Mouse (Mus musculus) forebrain, embryonic 12.5 days (tissue): ENCODE measurements around the gene Tomm22. TPM values are rescaled to one million over a fixed set of nuclear protein-coding genes. Genes with fewer than 3 reads are reported as not detected.
A peak's percentile ranks its signal among the peaks of the same experiment; 100 is the strongest.
"Not testable (repeated sequence)": the region's sequence is repeated elsewhere in the genome, so short reads cannot be mapped to it uniquely, and the experiment has no call there.

Experiments used
- ATAC-seq: fragments of 200-750 bp; cut with Nextera tagmentation; 2 replicates; pipeline ENCODE4 v1.8.0; 2017; ENCODE audit warnings: moderate TSS enrichment; ENCODE audit not compliant: low FRiP score
- H3K27ac ChIP-seq: fragments of 300-500 bp; sonication (generic); 2 replicates; pipeline ENCODE4 v1.5.1; 2016; ENCODE audit warnings: mild to moderate bottlenecking
- H3K27me3 ChIP-seq: fragments of 300-500 bp; sonication (generic); 2 replicates; pipeline ENCODE4 v1.6.1; 2016; ENCODE audit warnings: mild to moderate bottlenecking
- H3K36me3 ChIP-seq: fragments of 300-500 bp; sonication (generic); replicated peaks from 2 replicates; pipeline ENCODE4 v1.6.1; 2016; ENCODE audit warnings: mild to moderate bottlenecking
- H3K4me1 ChIP-seq: fragments of 300-500 bp; sonication (generic); 2 replicates; pipeline ENCODE4 v1.6.1; 2016
- H3K4me2 ChIP-seq: fragments of 300-500 bp; sonication (generic); 2 replicates; pipeline ENCODE4 v1.6.1; 2016; ENCODE audit warnings: mild to moderate bottlenecking, moderate library complexity
- H3K4me3 ChIP-seq: fragments of 300-500 bp; sonication (generic); replicated peaks from 2 replicates; pipeline ENCODE4 v1.5.1; 2016; ENCODE audit warnings: mild to moderate bottlenecking
- H3K9ac ChIP-seq: fragments of 300-500 bp; sonication (generic); 2 replicates; pipeline ENCODE4 v1.6.1; 2016; ENCODE audit warnings: mild to moderate bottlenecking
- H3K9me3 ChIP-seq: fragments of 300-500 bp; sonication (generic); 2 replicates; pipeline ENCODE4 v1.6.1; 2016
- WGBS: fragments of 180-500 bp; shearing (Covaris S2); methylation state at CpG from one replicate; pipeline ENCODE4 v1.1.7; 2016; 5-methylcytosine and 5-hydroxymethylcytosine counted together
- polyA plus RNA-seq: library from polyadenylated mRNA; unstranded; fragments of >200 nt; fragmentation: Nextera tagmentation; extraction: Ambion mirVana; gene quantifications from 2 replicates; pipeline ENCODE4 v1.2.1, GENCODE M21; 2016

Tomm22 gene
- polyA plus RNA-seq, 1 experiment from 2014 or later = 266 TPM

DNA sequence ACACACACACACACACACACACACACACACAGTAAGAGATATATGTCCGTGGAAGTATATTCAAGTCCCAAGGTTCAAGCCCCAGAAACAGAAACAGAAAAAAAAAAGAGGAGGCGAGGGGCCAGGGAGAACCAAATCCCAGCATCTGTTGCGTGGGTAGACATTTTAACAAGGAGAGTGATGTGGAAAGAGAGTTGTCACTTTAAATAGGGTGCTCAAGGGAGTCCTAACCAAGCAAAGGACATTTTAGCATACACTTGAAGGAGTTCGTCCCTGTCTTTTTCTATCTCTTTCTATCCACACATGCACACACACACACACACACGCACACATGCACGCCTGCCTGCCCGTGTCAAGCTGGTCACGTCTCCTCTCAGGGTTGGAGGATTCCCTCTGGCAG is 6.0 kb upstream of the Tomm22 start:
- H3K27me3 ChIP-seq = no peaks in the 10 kb centered on the region
- H3K4me3 ChIP-seq = no peak overlapping the region
- no peak overlapping the region for H3K4me2 ChIP-seq
- no peaks in the 10 kb centered on the region for H3K9me3 ChIP-seq
- peaks cover 5% of the 10 kb centered on the region for H3K4me1 ChIP-seq
- 95% methylated on average over 8 of the region's 8 CpGs for WGBS
- no peak for ATAC-seq
- no peak overlapping the region for H3K27ac ChIP-seq
- H3K9ac ChIP-seq = no peak overlapping the region
- peaks cover 37% of the 10 kb centered on the region for H3K36me3 ChIP-seq

GRCm38 (mm10) chr15:79669195-79669594 is 1.5 kb upstream of the Tomm22 start:
- H3K4me2 ChIP-seq = no peak overlapping the region
- H3K9me3 ChIP-seq = no peaks in the 10 kb centered on the region
- peaks cover 44% of the 10 kb centered on the region for H3K36me3 ChIP-seq
- no peak overlapping the region for H3K9ac ChIP-seq
- 78% methylated on average over 10 of the region's 10 CpGs for WGBS
- ATAC-seq = no peak
- H3K27ac ChIP-seq = no peak overlapping the region
- no peaks in the 10 kb centered on the region for H3K27me3 ChIP-seq
- H3K4me1 ChIP-seq = peaks cover 6% of the 10 kb centered on the region
- no peak overlapping the region for H3K4me3 ChIP-seq

DNA sequence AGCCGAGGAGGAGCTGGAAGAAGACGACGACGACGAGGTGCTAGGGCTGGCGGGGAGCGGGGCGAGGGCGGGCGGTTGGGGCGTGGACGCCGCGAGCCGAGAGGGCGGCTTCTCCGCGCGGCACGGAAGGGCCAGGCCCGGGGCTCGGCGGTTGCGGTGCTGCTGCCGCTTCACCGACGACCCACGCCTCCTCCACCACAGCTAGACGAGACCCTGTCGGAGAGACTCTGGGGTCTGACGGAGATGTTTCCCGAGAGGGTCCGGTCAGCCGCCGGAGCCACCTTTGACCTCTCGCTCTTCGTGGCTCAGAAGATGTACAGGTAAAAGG is 275 bp downstream of the Tomm22 start:
- Histone ChIP-seq H3K27ac (0 out of 2 replicates have a peak overlapping the region, but pooled peaks have one; percentile 36), H3K27me3 (no peaks in the 10 kb centered on the region), H3K4me3 (peak overlapping the region; percentile 94), H3K4me2 (peak overlapping the region; percentile 90), H3K9ac (peak overlapping the region; percentile 87), H3K9me3 (no peaks in the 10 kb centered on the region), H3K4me1 (peaks cover 6% of the 10 kb centered on the region), H3K36me3 (peaks cover 56% of the 10 kb centered on the region)
- under 1% methylated on average over 37 of the region's 37 CpGs for WGBS
- ATAC-seq = peak; percentile 73; the same call in 1 of the 2 replicates

DNA sequence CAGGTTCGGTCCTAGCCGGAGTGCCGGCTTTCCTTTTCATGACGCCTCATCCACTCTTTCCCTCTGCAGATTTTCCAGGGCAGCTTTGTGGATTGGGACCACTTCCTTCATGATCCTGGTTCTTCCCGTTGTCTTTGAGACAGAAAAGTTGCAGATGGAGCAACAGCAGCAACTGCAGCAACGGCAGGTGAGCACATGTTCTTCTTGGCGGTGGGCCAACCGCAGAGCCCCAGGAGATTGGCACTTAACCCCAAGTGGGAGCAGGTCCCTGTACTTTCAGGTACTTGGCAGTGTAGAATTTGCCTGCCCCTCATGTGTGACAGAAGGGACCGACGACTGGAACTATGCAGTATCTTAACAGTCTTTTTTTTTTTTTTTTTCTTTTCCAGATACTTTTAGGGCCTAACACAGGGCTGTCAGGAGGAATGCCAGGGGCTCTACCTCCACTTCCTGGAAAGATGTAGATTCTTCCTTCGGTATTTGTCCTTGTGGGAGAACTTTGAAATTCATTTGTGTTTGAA is 1.2 kb downstream of the Tomm22 start:
- 86% methylated on average over 11 of the region's 11 CpGs for WGBS
- peaks cover 58% of the 10 kb centered on the region for H3K36me3 ChIP-seq
- peak overlapping the region; percentile 90 for H3K4me2 ChIP-seq

DNA sequence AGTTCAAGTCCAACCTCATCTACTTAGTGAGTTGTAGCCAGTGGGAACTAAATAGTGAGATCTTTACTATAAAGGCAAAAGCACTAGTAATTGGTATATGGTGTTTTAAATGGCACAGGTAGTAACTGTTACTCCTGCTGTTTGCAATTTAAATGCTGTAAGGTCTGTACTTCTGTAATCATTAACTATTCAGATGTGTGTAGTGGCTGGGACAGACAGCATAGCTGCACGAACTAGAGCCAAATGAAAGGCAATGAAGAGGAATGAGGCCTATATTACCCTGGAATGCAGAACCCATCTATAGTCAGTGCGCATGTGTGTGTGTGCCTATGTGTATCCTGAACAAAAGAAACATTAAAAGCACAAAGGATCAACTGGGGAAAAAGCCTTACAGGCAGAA is 7.3 kb downstream of the Tomm22 start:
- 90% methylated on average over 2 of the region's 2 CpGs for WGBS
- Histone ChIP-seq H3K9ac (no peak overlapping the region), H3K27me3 (no peaks in the 10 kb centered on the region), H3K4me2 (no peak overlapping the region), H3K36me3 (peaks cover 50% of the 10 kb centered on the region), H3K9me3 (no peaks in the 10 kb centered on the region), H3K4me3 (no peak overlapping the region), H3K4me1 (peaks cover 7% of the 10 kb centered on the region), H3K27ac (no peak overlapping the region)
- no peak for ATAC-seq

More for the DNA sequence above, 1.2 kb downstream of the Tomm22 start:
- not testable (repeated sequence) for H3K9me3 ChIP-seq, H3K9ac ChIP-seq, ATAC-seq, H3K27me3 ChIP-seq, H3K4me1 ChIP-seq, H3K27ac ChIP-seq
- peak overlapping the region; percentile 94 for H3K4me3 ChIP-seq

DNA sequence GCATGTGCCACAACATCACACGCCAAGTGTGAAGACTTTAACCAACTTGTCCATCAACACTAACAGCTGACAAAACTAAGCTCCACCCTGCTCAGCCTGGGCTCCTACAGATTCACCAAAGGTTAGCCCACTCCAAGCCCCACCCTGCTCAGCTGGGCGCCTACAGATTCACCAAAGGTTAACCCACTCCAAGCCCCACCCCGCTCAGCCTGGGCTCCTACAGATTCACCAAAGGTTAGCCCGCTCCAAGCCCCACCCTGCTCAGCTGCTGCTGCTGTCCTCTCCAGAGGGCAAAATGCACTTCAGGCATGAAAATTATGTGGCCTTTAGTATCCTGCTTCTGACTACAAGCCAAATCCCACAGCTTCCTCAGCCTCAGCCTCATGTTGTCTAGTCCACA is 11.3 kb downstream of the Tomm22 start:
- H3K9ac ChIP-seq = no peak overlapping the region
- H3K4me1 ChIP-seq = peaks cover 45% of the 10 kb centered on the region
- no peak overlapping the region for H3K4me2 ChIP-seq
- H3K4me3 ChIP-seq = no peak overlapping the region
- H3K27ac ChIP-seq = no peak overlapping the region
- H3K9me3 ChIP-seq = no peaks in the 10 kb centered on the region
- peaks cover 10% of the 10 kb centered on the region for H3K36me3 ChIP-seq
- 93% methylated on average over 4 of the region's 4 CpGs for WGBS
- no peaks in the 10 kb centered on the region for H3K27me3 ChIP-seq
- no peak for ATAC-seq

- H3K27me3 ChIP-seq = no peaks in the 10 kb centered on the region
- no peak overlapping the region for H3K4me2 ChIP-seq
- WGBS = 91% methylated on average over 6 of the region's 6 CpGs
- no peak overlapping the region for H3K27ac ChIP-seq
- no peaks in the 10 kb centered on the region for H3K36me3 ChIP-seq
- ATAC-seq = no peak
- no peak overlapping the region for H3K4me3 ChIP-seq
- no peak overlapping the region for H3K9ac ChIP-seq
- peaks cover 46% of the 10 kb centered on the region for H3K4me1 ChIP-seq
- no peaks in the 10 kb centered on the region for H3K9me3 ChIP-seq
These were observed 12.5 kb downstream of the Tomm22 start for GRCm38 (mm10) chr15:79683146-79683545.

DNA sequence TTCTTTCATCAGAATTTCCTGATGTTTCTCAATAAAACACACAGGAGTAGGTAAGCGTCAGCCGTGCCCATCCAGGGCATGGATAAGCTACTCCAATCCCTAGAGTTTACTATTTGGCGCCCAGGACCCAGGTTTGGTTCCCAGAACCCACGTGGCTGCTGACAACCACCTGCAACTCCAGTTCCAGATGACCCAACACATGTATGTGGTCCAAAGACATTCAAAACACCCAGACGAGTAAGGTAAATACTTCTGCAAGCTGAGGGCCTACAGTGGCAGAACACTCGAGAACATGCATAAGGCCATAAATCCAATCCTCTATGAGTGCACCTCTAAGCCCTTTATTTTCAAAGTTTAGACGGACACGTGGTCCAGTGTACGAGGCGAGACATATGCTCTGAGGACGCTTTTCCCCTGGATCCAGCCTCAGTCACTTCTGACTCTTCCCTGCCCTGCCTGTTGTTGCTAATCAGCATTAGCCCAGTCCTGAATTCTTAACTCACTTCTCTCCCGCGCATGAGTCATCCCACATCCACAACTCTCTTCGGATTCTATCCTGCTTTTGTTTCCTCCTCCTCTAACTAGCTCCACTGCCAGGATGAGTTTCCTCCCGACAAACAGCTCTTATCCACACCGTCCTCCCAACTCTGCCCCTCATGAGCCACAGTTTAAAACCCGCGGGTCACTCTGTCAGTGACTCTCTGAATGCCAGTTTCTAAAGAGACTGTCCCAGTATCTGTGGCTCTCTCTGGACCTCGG is 13.2 kb downstream of the Tomm22 start:
- Histone ChIP-seq H3K27me3 (no peaks in the 10 kb centered on the region), H3K9ac (no peak overlapping the region), H3K4me3 (no peak overlapping the region), H3K4me2 (peak overlapping the region; percentile 63), H3K27ac (no peak overlapping the region), H3K9me3 (no peaks in the 10 kb centered on the region), H3K4me1 (peaks cover 51% of the 10 kb centered on the region), H3K36me3 (no peaks in the 10 kb centered on the region)
- WGBS = 80% methylated on average over 19 of the region's 19 CpGs
- ATAC-seq = no peak

GRCm38 (mm10) chr15:79684616-79685015 is 14.0 kb downstream of the Tomm22 start:
- Histone ChIP-seq H3K36me3 (no peaks in the 10 kb centered on the region), H3K4me2 (peak overlapping the region; percentile 63), H3K9me3 (no peaks in the 10 kb centered on the region), H3K4me1 (peaks cover 54% of the 10 kb centered on the region), H3K27me3 (no peaks in the 10 kb centered on the region), H3K9ac (no peak overlapping the region), H3K4me3 (peak overlapping the region; percentile 77; the same call in 1 of the 2 replicates), H3K27ac (no peak overlapping the region)
- ATAC-seq = no peak
- 81% methylated on average over 6 of the region's 6 CpGs for WGBS

DNA sequence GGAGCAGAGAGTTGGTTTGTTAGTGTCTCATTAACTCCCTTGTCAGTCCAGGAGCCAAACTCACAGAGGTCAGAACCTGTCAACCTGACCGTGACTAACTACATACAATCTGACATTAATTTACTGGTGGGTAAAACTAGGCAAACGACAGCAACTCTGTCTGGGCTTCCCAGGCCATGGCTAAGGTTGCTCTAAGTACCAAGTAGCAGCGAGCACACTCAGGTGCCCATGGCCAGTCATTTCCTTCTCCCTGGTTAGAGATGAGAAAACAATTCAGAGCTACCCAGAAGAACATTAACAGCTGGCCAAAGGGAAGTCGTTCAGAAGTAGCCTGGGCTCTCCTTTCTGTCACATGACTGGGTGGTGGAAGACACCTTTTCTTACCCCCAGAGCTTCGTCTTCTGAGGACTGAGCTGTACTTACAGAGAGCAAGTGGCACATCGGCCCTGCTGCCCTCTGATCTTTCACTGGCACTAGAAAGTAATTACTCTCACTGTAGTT is 14.5 kb downstream of the Tomm22 start:
- H3K27ac ChIP-seq = no peak overlapping the region
- peak overlapping the region; percentile 63 for H3K4me2 ChIP-seq
- no peak for ATAC-seq
- no peaks in the 10 kb centered on the region for H3K27me3 ChIP-seq
- no peaks in the 10 kb centered on the region for H3K9me3 ChIP-seq
- peak overlapping the region; percentile 89 for H3K9ac ChIP-seq
- H3K4me1 ChIP-seq = peaks cover 59% of the 10 kb centered on the region
- WGBS = 54% methylated on average over 6 of the region's 6 CpGs
- no peaks in the 10 kb centered on the region for H3K36me3 ChIP-seq
- H3K4me3 ChIP-seq = peak overlapping the region; percentile 77

DNA sequence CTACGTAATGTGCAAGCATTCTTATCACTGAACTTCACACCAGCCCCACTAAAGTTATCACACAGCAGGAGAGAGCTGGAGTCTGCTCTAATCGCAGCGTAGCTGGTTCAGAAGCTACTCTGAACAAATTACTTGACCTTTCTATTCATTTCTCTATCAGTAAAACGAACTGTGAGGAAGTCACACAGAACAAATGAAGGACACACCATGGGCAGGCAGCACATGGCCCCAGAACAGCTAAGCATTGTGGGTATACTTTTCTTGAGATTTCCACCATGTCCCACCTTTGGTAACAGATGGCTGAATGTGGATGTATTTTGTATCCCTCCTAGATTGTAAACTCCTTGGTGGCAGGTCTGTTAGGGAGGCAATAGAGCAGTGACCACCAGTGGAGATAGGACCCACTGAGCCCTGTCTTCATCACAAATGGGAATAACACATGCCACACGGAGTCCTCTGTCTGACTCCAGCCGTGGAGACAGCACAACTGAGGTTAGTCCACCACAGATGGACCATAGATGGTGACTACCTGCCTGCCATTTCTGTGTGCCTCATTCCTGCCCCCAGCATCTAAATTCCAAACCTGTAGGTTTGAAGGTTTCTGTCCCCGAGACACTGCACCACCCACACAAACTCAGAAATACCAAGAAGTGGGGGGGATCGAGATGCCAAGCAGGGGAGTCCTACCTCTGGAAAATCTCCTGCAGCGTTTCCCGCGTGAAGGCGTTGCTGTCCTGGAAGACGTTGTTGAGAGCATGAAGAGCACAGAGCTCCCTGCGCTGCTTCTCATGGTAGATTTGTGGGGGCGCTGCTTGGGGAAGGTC is 15.6 kb downstream of the Tomm22 start:
- Histone ChIP-seq H3K4me1 (peaks cover 60% of the 10 kb centered on the region), H3K27ac (no peak overlapping the region)
- WGBS = 20% methylated on average over 15 of the region's 15 CpGs

DNA sequence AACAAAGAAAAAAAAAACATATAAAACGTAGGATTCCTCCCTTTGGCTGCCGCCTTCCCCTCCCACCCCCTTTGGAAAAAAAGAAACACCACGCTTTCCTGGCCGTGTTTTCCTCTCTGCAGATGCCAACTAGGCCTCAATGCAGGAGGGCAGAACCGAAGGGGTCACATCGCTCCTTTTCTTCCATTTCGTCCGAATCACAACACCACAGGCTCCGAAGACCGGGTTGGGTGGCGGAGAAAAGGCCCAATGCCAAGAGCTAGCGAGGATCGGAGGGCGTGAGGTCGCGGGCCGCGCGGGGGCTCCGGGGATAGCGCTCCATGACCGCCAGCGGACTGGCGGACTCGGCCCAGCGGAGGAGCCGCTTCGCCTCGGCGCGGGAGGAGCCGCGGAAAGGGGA is 16.5 kb downstream of the Tomm22 start:
- peaks cover 69% of the 10 kb centered on the region for H3K4me1 ChIP-seq
- WGBS = under 1% methylated on average over 33 of the region's 33 CpGs
- no peak for ATAC-seq

More for the DNA sequence above, 15.6 kb downstream of the Tomm22 start:
- Histone ChIP-seq H3K9me3 (no peaks in the 10 kb centered on the region), H3K27me3 (no peaks in the 10 kb centered on the region), H3K9ac (peak overlapping the region; percentile 89), H3K4me3 (peak overlapping the region; percentile 77), H3K4me2 (peak overlapping the region; percentile 63), H3K36me3 (no peaks in the 10 kb centered on the region)
- no peak for ATAC-seq

More for the DNA sequence above, 16.5 kb downstream of the Tomm22 start:
- peak overlapping the region; percentile 93 for H3K27ac ChIP-seq
- H3K27me3 ChIP-seq = no peaks in the 10 kb centered on the region
- no peaks in the 10 kb centered on the region for H3K36me3 ChIP-seq
- no peaks in the 10 kb centered on the region for H3K9me3 ChIP-seq
- H3K9ac ChIP-seq = peak overlapping the region; percentile 89
- H3K4me3 ChIP-seq = peak overlapping the region; percentile 77
- H3K4me2 ChIP-seq = peak overlapping the region; percentile 63
